Mouse (Mus musculus) kidney, adult 8-10 months (tissue): ENCODE measurements at regions not wholly inside any gene's neighbourhood (a gene's known extent, or its start where the extent isn't known, plus 50 kb on each side); places are given as distances from the start of the nearest gene placed in this dataset.

ENCODE experiments used
- DNase-seq, 2 experiments: peaks; one replicate each; pipeline ENCODE4 v3.0.0; 2022

DNA sequence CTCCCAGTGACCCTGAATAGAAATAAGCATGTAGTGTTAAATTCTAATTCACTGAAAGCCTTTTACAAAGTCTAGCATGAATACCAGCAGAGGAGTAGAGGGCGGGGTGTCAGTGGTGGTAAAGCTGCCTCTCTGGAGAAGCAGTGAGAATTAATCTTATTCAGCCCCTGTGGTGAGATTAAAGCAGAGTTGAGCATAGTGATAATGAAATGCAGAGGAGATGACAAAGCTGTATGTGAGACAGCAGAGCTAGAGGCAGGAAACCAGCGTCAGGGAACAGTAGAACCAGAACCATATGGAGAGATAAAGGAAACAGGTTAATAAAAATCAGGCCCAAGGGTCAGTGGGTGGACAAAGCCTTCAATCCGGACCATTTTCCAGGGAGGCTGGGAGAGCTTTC lies 1827.2 kb downstream of the Poteg start:
- DNase-seq: no peak

DNA sequence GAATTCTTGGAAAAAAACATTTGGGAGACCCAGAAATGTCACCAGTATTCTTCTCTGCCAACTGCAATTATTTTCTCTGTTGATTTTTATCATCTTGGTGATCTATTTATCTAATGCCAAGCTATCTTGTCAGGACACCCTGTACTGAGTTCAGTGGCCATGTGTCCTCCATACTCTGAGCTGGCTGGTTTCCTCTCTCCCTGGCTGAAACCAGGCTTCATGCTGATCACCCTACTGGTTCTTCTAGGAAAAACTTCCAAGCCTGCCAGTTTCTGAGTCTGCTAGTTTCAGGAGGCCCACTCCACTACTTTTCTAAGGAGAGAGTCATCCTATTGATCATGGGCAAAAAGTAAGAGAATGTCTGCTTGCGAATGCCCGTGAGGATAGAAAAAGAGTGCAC lies 1831.2 kb downstream of the Poteg start:
- no peak for DNase-seq

DNA sequence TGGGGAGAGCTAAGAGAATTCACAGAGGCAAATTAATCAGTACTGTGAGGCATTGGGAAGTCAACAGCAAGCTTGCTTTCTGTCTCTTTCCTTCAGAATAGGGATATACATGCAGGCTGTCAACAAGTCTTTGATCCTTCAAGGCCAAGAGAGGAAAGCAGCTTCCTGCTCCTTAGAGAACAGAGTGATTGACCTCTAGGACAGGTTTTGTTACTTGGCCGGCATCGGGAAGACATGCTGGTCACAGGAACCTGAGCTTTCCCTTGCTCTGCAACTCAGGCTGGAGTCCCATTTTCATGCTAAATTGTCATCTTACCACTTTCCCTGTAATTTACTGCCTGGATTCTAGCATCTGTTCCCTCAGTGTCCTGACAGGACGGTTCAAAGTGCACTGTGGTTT lies 1831.8 kb downstream of the Poteg start:
- DNase-seq: no peak

DNA sequence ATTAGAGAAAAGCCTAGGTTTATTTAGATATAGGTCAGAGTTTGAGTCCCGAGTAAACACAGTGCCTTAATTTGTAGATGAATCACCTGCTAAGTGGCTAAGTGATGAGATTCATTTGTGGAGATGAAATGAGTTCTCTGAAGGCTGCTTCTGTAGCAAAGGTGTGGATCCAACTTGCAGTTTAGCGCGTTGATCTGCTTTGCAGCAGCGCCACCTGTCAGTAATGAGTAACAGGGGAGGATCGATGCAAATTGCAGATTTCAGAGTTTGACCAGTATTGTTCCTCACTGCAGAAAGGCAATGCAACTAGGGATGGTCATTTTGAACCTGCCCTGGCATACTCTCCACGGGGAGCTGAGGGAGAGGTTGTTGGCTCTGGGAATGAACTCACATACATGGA lies 1842.9 kb downstream of the Poteg start:
- DNase-seq: peak; percentile 0 to 23
